Mouse (Mus musculus): ENCODE results near the gene Slc29a2. TPM values are rescaled to one million over a fixed set of nuclear protein-coding genes. Genes with fewer than 3 reads are reported as not detected.
A peak's percentile ranks its signal among the peaks of the same experiment; 100 is the strongest.

Slc29a2 gene
- polyA plus RNA-seq, 1 experiment: 24.0 TPM

DNA sequence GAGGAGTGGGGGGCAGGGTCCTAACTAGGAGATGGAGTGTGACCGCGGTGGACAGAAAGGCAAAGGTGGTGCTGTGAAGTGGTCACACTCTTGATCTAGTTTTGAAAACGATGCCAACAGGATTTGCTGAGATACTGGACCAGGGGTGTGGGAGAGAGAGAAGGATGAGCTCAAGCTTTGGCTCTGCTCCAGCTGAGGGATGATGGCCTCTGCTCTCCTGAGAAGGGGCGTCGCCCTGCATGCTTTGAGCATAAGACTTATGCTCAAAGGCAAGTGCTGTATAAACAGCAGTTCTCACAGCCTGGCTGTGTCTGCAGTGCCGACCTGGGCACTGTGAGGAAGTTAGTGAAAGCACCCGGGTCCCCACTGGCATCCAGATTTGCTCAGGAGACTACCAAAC lies 41.4 kb downstream of the Slc29a2 start:
- DNase-seq: no peak
- TF ChIP-seq CTCF (IDR thresholded peaks at IDR 0.05; ENCODE audit: borderline replicate concordance, insufficient read depth, low read depth, low read length) (no peak), POLR2A (IDR thresholded peaks at IDR 0.05; ENCODE audit: borderline replicate concordance, insufficient read depth, low read length) (no peak)
- Histone ChIP-seq H3K27ac (ENCODE audit: insufficient read depth, low read length) (no peak overlapping the region), H3K27me3 (ENCODE audit: control insufficient read depth, insufficient read depth, low read length) (no peaks in the 10 kb centered on the region), H3K4me1 (ENCODE audit: control insufficient read depth, insufficient read depth, low read length) (peaks cover 10% of the 10 kb centered on the region), H3K4me3 (replicated peaks; ENCODE audit: insufficient read depth, low read depth, low read length) (no peak overlapping the region)
- WGBS: 64% methylated on average over 7 of the region's 7 CpGs

DNA sequence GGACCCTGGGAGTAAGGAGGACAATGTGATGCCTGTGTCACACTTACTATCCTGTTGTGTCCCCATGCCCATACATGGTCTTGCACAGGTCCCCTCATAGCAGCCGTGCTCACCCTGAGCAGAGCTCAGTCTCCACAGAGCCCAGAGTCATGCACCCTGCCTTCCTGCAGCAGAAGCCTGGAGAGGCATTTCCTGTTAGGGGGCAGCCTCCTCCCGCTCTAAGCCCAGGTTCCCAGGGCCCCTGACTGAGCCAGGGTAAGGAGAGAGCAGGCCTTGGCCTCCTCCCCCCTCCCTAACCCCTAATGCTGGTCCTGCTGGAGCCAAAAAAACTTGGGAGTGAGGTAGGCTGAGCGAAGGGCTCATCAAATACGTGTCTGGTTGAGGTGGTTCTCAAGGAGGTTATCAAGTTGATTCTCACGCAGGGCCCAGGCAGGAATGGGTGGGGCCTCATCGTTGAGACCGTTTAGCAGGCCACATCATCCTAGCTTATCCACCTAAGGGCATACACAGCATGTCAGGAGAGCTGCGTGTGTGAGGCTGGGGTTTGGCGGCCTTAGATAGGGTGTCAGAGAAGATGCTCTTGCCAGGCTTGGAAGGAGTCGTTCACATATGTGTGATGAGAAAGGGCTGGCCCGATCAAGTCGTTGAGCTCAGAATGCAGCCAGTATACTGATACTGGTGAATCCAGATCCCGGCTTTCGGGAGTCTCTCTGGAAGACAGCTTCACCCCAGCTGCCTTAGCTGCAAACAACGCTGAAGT lies 43.6 kb downstream of the Slc29a2 start:
- H3K4me3 ChIP-seq (replicated peaks; ENCODE audit: insufficient read depth, low read depth, low read length): no peak overlapping the region
- no peak overlapping the region for H3K27ac ChIP-seq (ENCODE audit: insufficient read depth, low read length)
- no peaks in the 10 kb centered on the region for H3K27me3 ChIP-seq (ENCODE audit: control insufficient read depth, insufficient read depth, low read length)
- H3K4me1 ChIP-seq (ENCODE audit: control insufficient read depth, insufficient read depth, low read length): peaks cover 10% of the 10 kb centered on the region
- DNase-seq: no peak
- 50% methylated on average over 15 of the region's 15 CpGs for WGBS
- TF ChIP-seq CTCF (IDR thresholded peaks at IDR 0.05; ENCODE audit: borderline replicate concordance, insufficient read depth, low read depth, low read length) (no peak), POLR2A (IDR thresholded peaks at IDR 0.05; ENCODE audit: borderline replicate concordance, insufficient read depth, low read length) (no peak)

DNA sequence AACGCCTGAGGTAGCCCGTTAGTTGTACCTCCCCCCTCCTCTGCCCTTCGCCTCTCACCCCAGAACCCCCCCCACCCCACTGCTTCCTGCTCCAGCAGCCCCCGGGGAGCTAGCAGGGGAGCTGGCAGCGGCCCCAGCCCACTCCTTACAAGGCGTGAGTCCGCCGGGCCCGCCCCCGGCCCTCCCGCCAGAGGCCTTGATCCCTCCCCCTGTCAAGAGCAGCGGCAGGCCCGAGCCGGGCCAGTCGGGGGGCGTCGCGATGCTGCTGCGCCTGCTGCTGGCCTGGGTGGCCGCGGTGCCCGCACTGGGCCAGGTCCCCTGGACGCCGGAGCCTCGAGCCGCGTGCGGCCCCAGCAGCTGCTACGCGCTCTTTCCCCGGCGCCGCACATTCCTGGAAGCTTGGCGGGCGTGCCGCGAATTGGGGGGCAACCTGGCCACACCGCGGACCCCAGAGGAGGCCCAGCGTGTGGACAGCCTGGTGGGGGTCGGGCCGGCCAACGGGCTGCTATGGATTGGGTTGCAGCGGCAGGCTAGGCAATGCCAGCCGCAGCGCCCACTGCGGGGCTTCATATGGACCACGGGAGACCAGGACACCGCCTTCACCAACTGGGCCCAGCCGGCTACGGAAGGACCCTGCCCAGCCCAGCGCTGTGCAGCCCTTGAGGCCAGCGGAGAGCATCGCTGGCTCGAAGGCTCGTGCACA lies 44.4 kb downstream of the Slc29a2 start, which contains the start of gene Cd248:
Gene Cd248, plus strand, starts transcription at position 212 of the 703 bp plus-strand sequence.
- peaks cover 10% of the 10 kb centered on the region for H3K4me1 ChIP-seq (ENCODE audit: control insufficient read depth, insufficient read depth, low read length)
- DNase-seq: no peak
- TF ChIP-seq POLR2A (IDR thresholded peaks at IDR 0.05; ENCODE audit: borderline replicate concordance, insufficient read depth, low read length) (no peak), CTCF (IDR thresholded peaks at IDR 0.05; ENCODE audit: borderline replicate concordance, insufficient read depth, low read depth, low read length) (no peak)
- no peaks in the 10 kb centered on the region for H3K27me3 ChIP-seq (ENCODE audit: control insufficient read depth, insufficient read depth, low read length)
- 1% methylated on average over 56 of the region's 56 CpGs for WGBS
- no peak within 1 kb of the TSS for H3K27ac ChIP-seq (ENCODE audit: insufficient read depth, low read length)
- H3K4me3 ChIP-seq (replicated peaks; ENCODE audit: insufficient read depth, low read depth, low read length): peak within 1 kb of the TSS; percentile 29

DNA sequence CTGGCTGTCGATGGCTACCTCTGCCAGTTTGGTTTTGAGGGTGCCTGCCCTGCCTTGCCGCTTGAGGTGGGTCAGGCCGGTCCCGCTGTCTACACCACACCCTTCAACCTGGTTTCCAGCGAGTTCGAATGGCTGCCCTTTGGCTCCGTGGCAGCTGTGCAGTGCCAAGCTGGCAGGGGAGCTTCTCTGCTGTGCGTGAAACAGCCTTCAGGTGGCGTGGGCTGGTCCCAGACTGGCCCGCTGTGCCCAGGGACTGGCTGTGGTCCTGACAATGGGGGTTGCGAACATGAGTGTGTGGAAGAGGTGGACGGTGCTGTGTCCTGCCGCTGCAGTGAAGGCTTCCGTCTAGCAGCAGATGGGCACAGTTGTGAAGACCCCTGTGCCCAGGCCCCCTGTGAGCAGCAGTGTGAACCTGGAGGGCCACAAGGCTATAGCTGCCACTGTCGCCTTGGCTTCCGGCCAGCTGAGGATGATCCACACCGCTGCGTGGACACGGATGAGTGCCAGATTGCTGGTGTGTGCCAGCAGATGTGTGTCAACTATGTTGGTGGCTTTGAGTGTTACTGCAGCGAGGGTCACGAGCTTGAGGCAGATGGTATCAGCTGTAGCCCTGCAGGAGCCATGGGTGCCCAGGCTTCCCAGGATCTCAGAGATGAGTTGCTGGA lies 45.0 kb downstream of the Slc29a2 start:
- peak overlapping the region; percentile 29 for H3K4me3 ChIP-seq (replicated peaks; ENCODE audit: insufficient read depth, low read depth, low read length)
- 0 out of 2 replicates have a peak, but pooled peaks have one; percentile 15 for TF ChIP-seq CTCF (IDR thresholded peaks at IDR 0.05; ENCODE audit: borderline replicate concordance, insufficient read depth, low read depth, low read length)
- no peak for TF ChIP-seq POLR2A (IDR thresholded peaks at IDR 0.05; ENCODE audit: borderline replicate concordance, insufficient read depth, low read length)
- H3K4me1 ChIP-seq (ENCODE audit: control insufficient read depth, insufficient read depth, low read length): peaks cover 10% of the 10 kb centered on the region
- H3K27me3 ChIP-seq (ENCODE audit: control insufficient read depth, insufficient read depth, low read length): no peaks in the 10 kb centered on the region
- 14% methylated on average over 21 of the region's 21 CpGs for WGBS
- H3K27ac ChIP-seq (ENCODE audit: insufficient read depth, low read length): no peak overlapping the region
- DNase-seq: no peak

DNA sequence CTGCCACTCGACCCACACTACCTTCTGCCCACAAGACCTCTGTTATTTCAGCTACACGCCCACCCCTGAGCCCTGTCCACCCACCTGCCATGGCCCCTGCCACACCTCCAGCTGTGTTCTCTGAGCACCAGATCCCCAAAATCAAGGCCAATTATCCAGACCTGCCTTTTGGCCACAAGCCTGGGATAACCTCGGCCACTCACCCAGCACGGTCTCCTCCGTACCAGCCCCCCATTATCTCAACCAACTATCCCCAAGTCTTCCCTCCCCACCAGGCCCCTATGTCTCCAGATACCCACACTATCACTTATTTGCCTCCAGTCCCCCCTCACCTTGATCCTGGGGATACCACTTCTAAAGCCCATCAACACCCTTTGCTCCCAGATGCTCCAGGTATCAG lies 45.8 kb downstream of the Slc29a2 start:
- H3K27me3 ChIP-seq (ENCODE audit: control insufficient read depth, insufficient read depth, low read length): no peaks in the 10 kb centered on the region
- DNase-seq: no peak
- 88% methylated on average over 5 of the region's 5 CpGs for WGBS
- peaks cover 10% of the 10 kb centered on the region for H3K4me1 ChIP-seq (ENCODE audit: control insufficient read depth, insufficient read depth, low read length)
- no peak overlapping the region for H3K27ac ChIP-seq (ENCODE audit: insufficient read depth, low read length)
- TF ChIP-seq POLR2A (IDR thresholded peaks at IDR 0.05; ENCODE audit: borderline replicate concordance, insufficient read depth, low read length) (no peak), CTCF (IDR thresholded peaks at IDR 0.05; ENCODE audit: borderline replicate concordance, insufficient read depth, low read depth, low read length) (no peak)
- H3K4me3 ChIP-seq (replicated peaks; ENCODE audit: insufficient read depth, low read depth, low read length): no peak overlapping the region

GRCm38 (mm10) chr19:5069978-5070377 lies 46.3 kb downstream of the Slc29a2 start:
- Histone ChIP-seq H3K27me3 (ENCODE audit: control insufficient read depth, insufficient read depth, low read length) (no peaks in the 10 kb centered on the region), H3K27ac (ENCODE audit: insufficient read depth, low read length) (no peak overlapping the region), H3K4me1 (ENCODE audit: control insufficient read depth, insufficient read depth, low read length) (peaks cover 10% of the 10 kb centered on the region), H3K4me3 (replicated peaks; ENCODE audit: insufficient read depth, low read depth, low read length) (no peak overlapping the region)
- TF ChIP-seq POLR2A (IDR thresholded peaks at IDR 0.05; ENCODE audit: borderline replicate concordance, insufficient read depth, low read length) (no peak), CTCF (IDR thresholded peaks at IDR 0.05; ENCODE audit: borderline replicate concordance, insufficient read depth, low read depth, low read length) (no peak)
- WGBS: 86% methylated on average over 7 of the region's 7 CpGs
- DNase-seq: no peak

DNA sequence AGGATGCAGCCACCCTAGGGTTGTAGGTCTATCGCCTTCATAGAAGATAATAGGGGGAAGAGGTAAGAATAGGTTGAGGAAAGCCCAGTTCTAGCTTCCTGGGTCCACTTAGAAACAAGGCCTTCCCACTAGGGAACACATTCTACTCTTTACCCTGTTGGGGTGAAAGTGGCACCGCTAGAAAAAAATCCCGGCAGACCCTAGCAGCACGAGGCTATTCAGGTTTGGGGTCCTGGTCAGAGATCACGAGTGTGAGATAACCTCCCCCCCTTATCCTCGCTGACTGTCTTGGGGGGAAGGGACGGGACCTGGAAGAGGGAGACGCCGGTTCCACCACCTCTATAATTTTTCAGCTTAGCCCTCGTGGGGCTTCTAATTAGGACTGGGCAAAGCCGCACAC lies 47.4 kb downstream of the Slc29a2 start:
- TF ChIP-seq CTCF (IDR thresholded peaks at IDR 0.05; ENCODE audit: borderline replicate concordance, insufficient read depth, low read depth, low read length): no peak
- TF ChIP-seq POLR2A (IDR thresholded peaks at IDR 0.05; ENCODE audit: borderline replicate concordance, insufficient read depth, low read length): no peak
- WGBS: 48% methylated on average over 11 of the region's 11 CpGs
- H3K4me1 ChIP-seq (ENCODE audit: control insufficient read depth, insufficient read depth, low read length): peaks cover 10% of the 10 kb centered on the region
- H3K27ac ChIP-seq (ENCODE audit: insufficient read depth, low read length): no peak overlapping the region
- no peaks in the 10 kb centered on the region for H3K27me3 ChIP-seq (ENCODE audit: control insufficient read depth, insufficient read depth, low read length)
- H3K4me3 ChIP-seq (replicated peaks; ENCODE audit: insufficient read depth, low read depth, low read length): no peak overlapping the region
- DNase-seq: no peak

Measured in cerebellum, adult 2 months (tissue).